Mouse (Mus musculus): ENCODE data around the gene Sept14. TPM values are rescaled to one million over a fixed set of nuclear protein-coding genes. Genes with fewer than 3 reads are reported as not detected.

The Sept14 gene
- total and polyA plus RNA-seq, 3 experiments = not detected

GRCm38 (mm10) chr5:129744050-129744449, 35.7 kb upstream of the Sept14 start:
- H3K9ac ChIP-seq (ENCODE audit: insufficient read depth, low read depth) = no peak overlapping the region
- TF ChIP-seq SIN3A (IDR thresholded peaks at IDR 0.05; ENCODE audit: low read length) (no peak), UBTF (IDR thresholded peaks at IDR 0.05; ENCODE audit: low read depth, low read length) (no peak), USF2 (conservative IDR thresholded peaks at IDR 0.05; ENCODE audit: low read depth, low read length) (no peak), BHLHE40 (IDR thresholded peaks at IDR 0.05; ENCODE audit: low read depth, low read length) (no peak), SMC3 (IDR thresholded peaks at IDR 0.05; ENCODE audit: low read depth, low read length) (no peak), EP300 (IDR thresholded peaks at IDR 0.05; ENCODE audit: low read length) (no peak), MAX (IDR thresholded peaks at IDR 0.05; ENCODE audit: low read length) (no peak), MEF2A (IDR thresholded peaks at IDR 0.05; ENCODE audit: borderline replicate concordance, low read depth, low read length) (no peak), ZC3H11A (IDR thresholded peaks at IDR 0.05; ENCODE audit: low read depth, low read length) (no peak), ZMIZ1 (IDR thresholded peaks at IDR 0.05; ENCODE audit: low read depth, low read length) (no peak)
- in situ Hi-C loops (cut with MboI; ENCODE audit: low pct_ligation_motif_present, low pct_unique_long_range_greater_than_20kb, low sequenced_read_pairs) = no loop called here

GRCm38 (mm10) chr5:129742903-129743488, 34.7 kb upstream of the Sept14 start:
- in situ Hi-C loops (cut with MboI; ENCODE audit: low pct_ligation_motif_present, low pct_unique_long_range_greater_than_20kb, low sequenced_read_pairs) = no loop called here
- Histone ChIP-seq H3K79me2 (replicated peaks; ENCODE audit: control insufficient read depth, extremely low read depth, insufficient read depth, poor library complexity, severe bottlenecking) (no peaks in the 10 kb centered on the region), H3K4me1 (ENCODE audit: control insufficient read depth in 1 of 2, insufficient read depth in 2 of 2) (no peaks in the 10 kb centered on the region), H3K9me3 (replicated peaks; ENCODE audit: low read length) (no peaks in the 10 kb centered on the region), H3K4me3 (replicated peaks in 1 of 3; ENCODE audit: low read depth in 2 of 3, low read length in 2 of 3, poor library complexity in 1 of 3) (no peak overlapping the region), H3K27ac (ENCODE audit: insufficient read depth, low read depth) (no peak overlapping the region), H3K36me3 (replicated peaks in 1 of 2; ENCODE audit: control insufficient read depth in 1 of 2, insufficient read depth in 1 of 2, low read length in 1 of 2) (peaks cover 21 to 37% of the 10 kb centered on the region in 2 experiments), H3K4me2 (ENCODE audit: insufficient read depth, low read depth, poor library complexity, severe bottlenecking) (no peak overlapping the region), H3K27me3 (replicated peaks) (no peaks in the 10 kb centered on the region), H3K9ac (ENCODE audit: insufficient read depth, low read depth) (no peak overlapping the region)
- dilution Hi-C loops (cut with MboI; ENCODE audit: extremely low pct_ligation_motif_present, extremely low pct_unique_long_range_greater_than_20kb, low sequenced_read_pairs) = no loop called here
- TF ChIP-seq MYC (IDR thresholded peaks at IDR 0.05; ENCODE audit: low read depth, low read length) = no peak
- no peak for TF ChIP-seq MAX (IDR thresholded peaks at IDR 0.05; ENCODE audit: low read length)
- no peak for TF ChIP-seq BHLHE40 (IDR thresholded peaks at IDR 0.05; ENCODE audit: low read depth, low read length)
- TF ChIP-seq HCFC1 (IDR thresholded peaks at IDR 0.05; ENCODE audit: low read depth, low read length) = no peak
- no peak for TF ChIP-seq ZMIZ1 (IDR thresholded peaks at IDR 0.05; ENCODE audit: low read depth, low read length)
- no peak for TF ChIP-seq TBP (conservative IDR thresholded peaks at IDR 0.05; ENCODE audit: low read depth, low read length)
- no peak for TF ChIP-seq CTCF (conservative IDR thresholded peaks at IDR 0.05 in 1 of 2, IDR thresholded peaks at IDR 0.05 in 1 of 2; ENCODE audit: low read depth in 2 of 2, low read length in 2 of 2)
- no peak for TF ChIP-seq RCOR1 (conservative IDR thresholded peaks at IDR 0.05; ENCODE audit: low read depth, low read length)
- TF ChIP-seq ETS1 (conservative IDR thresholded peaks at IDR 0.05; ENCODE audit: low read depth, low read length) = no peak
- no peak for TF ChIP-seq PAX5 (IDR thresholded peaks at IDR 0.05; ENCODE audit: low read length)
- no peak for TF ChIP-seq JUN (IDR thresholded peaks at IDR 0.05; ENCODE audit: insufficient read depth, low read depth, low read length)
- TF ChIP-seq ZKSCAN1 (IDR thresholded peaks at IDR 0.05; ENCODE audit: borderline replicate concordance, low read depth, low read length) = no peak
- TF ChIP-seq MXI1 (IDR thresholded peaks at IDR 0.05; ENCODE audit: low read depth, low read length) = no peak
- TF ChIP-seq ELF1 (IDR thresholded peaks at IDR 0.05; ENCODE audit: low read depth, low read length) = no peak
- no peak for TF ChIP-seq E2F4 (IDR thresholded peaks at IDR 0.05; ENCODE audit: insufficient replicate concordance, low read depth, low read length)
- DNase-seq (ENCODE audit: extremely low read depth) = no peak

More at GRCm38 (mm10) chr5:129744050-129744449, 35.7 kb upstream of the Sept14 start:
- no peak overlapping the region for H3K4me3 ChIP-seq (replicated peaks in 1 of 3; ENCODE audit: low read depth in 2 of 3, low read length in 2 of 3, poor library complexity in 1 of 3)
- peaks cover 26 to 42% of the 10 kb centered on the region in 2 experiments for H3K36me3 ChIP-seq (replicated peaks in 1 of 2; ENCODE audit: control insufficient read depth in 1 of 2, insufficient read depth in 1 of 2, low read length in 1 of 2)
- H3K27me3 ChIP-seq (replicated peaks) = no peaks in the 10 kb centered on the region
- H3K79me2 ChIP-seq (replicated peaks; ENCODE audit: control insufficient read depth, extremely low read depth, insufficient read depth, poor library complexity, severe bottlenecking) = no peaks in the 10 kb centered on the region
- DNase-seq (ENCODE audit: extremely low read depth) = no peak
- H3K4me2 ChIP-seq (ENCODE audit: insufficient read depth, low read depth, poor library complexity, severe bottlenecking) = no peak overlapping the region
- dilution Hi-C loops (cut with MboI; ENCODE audit: extremely low pct_ligation_motif_present, extremely low pct_unique_long_range_greater_than_20kb, low sequenced_read_pairs) = no loop called here
- H3K9me3 ChIP-seq (replicated peaks; ENCODE audit: low read length) = no peaks in the 10 kb centered on the region
- H3K27ac ChIP-seq (ENCODE audit: insufficient read depth, low read depth) = no peak overlapping the region
- no peaks in the 10 kb centered on the region for H3K4me1 ChIP-seq (ENCODE audit: control insufficient read depth in 1 of 2, insufficient read depth in 2 of 2)

Data from CH12.LX (cell line).